Mouse (Mus musculus) A20 (cell line): Measurements from ENCODE around the gene Prpf8.

Source experiments
- DNase-seq: peaks from one replicate; pipeline ENCODE4 v3.0.0-alpha.2; 2011; ENCODE audit warnings: low read depth, low spot score

The Prpf8 gene

GRCm38 (mm10) chr11:75459141-75459711, 27.4 kb upstream of the Prpf8 start:
- DNase-seq, result no peak

- DNase-seq, result no peak
Measured at GRCm38 (mm10) chr11:75459751-75460102, 26.9 kb upstream of the Prpf8 start.

- peak; percentile 98 for DNase-seq
Measured at GRCm38 (mm10) chr11:75460103-75460843, 26.3 kb upstream of the Prpf8 start.

GRCm38 (mm10) chr11:75460844-75461742, 25.5 kb upstream of the Prpf8 start, which contains the start of gene Tlcd2:
TSS of gene Tlcd2 (plus strand) at chr11:75461715.
- DNase-seq, result peak; percentile 100

GRCm38 (mm10) chr11:75461743-75462252, 24.8 kb upstream of the Prpf8 start:
- DNase-seq, result no peak

GRCm38 (mm10) chr11:75462253-75462783, 24.3 kb upstream of the Prpf8 start:
- peak; percentile 33 for DNase-seq

- peak; percentile 9 for DNase-seq
Measured at GRCm38 (mm10) chr11:75462865-75463336, 23.7 kb upstream of the Prpf8 start.

- DNase-seq, result no peak
Measured at GRCm38 (mm10) chr11:75463624-75464023, 23.0 kb upstream of the Prpf8 start.

- peak; percentile 17 for DNase-seq
Measured at GRCm38 (mm10) chr11:75464417-75464816, 22.2 kb upstream of the Prpf8 start.

- no peak for DNase-seq
Measured at GRCm38 (mm10) chr11:75465051-75465450, 21.6 kb upstream of the Prpf8 start.

- DNase-seq, result no peak
Measured at GRCm38 (mm10) chr11:75466731-75467505, 19.7 kb upstream of the Prpf8 start.

GRCm38 (mm10) chr11:75467512-75468215, 19.0 kb upstream of the Prpf8 start:
- no peak for DNase-seq

- no peak for DNase-seq
Measured at GRCm38 (mm10) chr11:75468410-75468809, 18.2 kb upstream of the Prpf8 start.

- no peak for DNase-seq
Measured at GRCm38 (mm10) chr11:75469261-75469660, 17.4 kb upstream of the Prpf8 start.

- no peak for DNase-seq
Measured at GRCm38 (mm10) chr11:75470675-75471074, 15.9 kb upstream of the Prpf8 start.

GRCm38 (mm10) chr11:75472469-75473081, 14.0 kb upstream of the Prpf8 start:
- DNase-seq, result no peak

- no peak for DNase-seq
Measured at GRCm38 (mm10) chr11:75473376-75473775, 13.2 kb upstream of the Prpf8 start.

- DNase-seq, result no peak
Measured at GRCm38 (mm10) chr11:75486192-75486591, 424 bp upstream of the Prpf8 start.

GRCm38 (mm10) chr11:75487496-75487895, 880 bp downstream of the Prpf8 start:
- peak; percentile 28 for DNase-seq
